Mouse (Mus musculus) left cerebral cortex, postnatal 36 days (tissue): ENCODE measurements around the gene Nbas. TPM values are rescaled to one million over a fixed set of nuclear protein-coding genes. Genes with fewer than 3 reads are reported as not detected.

Experiments used
- DNase-seq, 2 experiments: peaks; one replicate each; pipeline ENCODE4 v3.0.0; 2021 to 2022; ENCODE audit warnings: low spot score in 2 of 2, mixed read lengths in 1 of 2
- intact Hi-C: fragments of 180-260 bp; cut with DNase I; formaldehyde crosslinking; loops from one replicate; pipeline ENCODE4 v1.15.1; 2025
- total RNA-seq, 2 experiments: library from RNA; stranded (reverse); gene quantifications; 2 replicates each; pipeline ENCODE4 v1.2.3; 2021

The Nbas gene
- total RNA-seq, 2 experiments from 2014 or later = 31.3 to 33.6 TPM

- intact Hi-C loops = no loop called here
- DNase-seq = peak; percentile 77 to 83
These were observed 329.6 kb downstream of the Nbas start for GRCm38 (mm10) chr12:13598545-13598944.

DNA sequence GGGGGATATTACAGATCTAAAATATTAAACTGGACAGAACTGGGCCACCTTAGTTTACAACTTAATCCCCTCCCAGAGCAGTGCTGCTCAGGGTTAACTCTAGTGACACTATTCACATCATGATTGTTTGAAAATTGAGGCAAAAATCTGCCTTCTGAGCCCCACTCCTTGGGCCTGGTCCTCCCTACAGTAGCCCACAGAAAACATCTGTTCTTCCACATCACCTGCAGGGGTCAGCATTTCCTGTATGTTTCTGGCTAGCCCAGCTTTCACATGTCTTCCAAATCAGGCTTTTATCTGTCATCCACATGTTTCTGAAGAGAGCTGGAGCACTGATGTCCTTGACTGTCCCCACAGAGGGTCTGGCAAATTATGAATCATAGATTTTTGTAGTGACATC, 333.5 kb downstream of the Nbas start:
- intact Hi-C loops = loop anchor here (5.0 kb wide), 1 partner anchor 550 kb away; the partner anchor contains the start of gene Fam84a
- no peak for DNase-seq

DNA sequence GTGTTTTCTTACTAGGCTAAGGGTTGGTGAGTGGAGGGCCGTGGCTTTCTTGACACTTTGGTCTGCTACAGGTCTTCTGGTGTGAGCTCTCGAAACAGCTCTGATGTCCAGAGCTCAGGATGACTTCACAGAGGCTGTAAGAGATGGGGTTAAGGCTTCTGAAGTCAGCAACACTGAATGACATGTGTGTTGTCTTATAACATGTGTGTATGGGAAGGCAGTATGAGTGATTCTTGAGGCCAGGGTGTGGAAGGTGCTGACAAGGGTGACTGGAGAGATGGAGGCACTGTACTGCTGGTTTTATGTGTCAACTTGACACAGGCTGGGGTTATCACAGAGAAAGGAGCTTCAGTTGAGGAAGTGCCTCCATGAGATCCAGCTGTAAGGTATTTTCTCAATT, 338.1 kb downstream of the Nbas start:
- no peak for DNase-seq
- intact Hi-C loops = no loop called here

DNA sequence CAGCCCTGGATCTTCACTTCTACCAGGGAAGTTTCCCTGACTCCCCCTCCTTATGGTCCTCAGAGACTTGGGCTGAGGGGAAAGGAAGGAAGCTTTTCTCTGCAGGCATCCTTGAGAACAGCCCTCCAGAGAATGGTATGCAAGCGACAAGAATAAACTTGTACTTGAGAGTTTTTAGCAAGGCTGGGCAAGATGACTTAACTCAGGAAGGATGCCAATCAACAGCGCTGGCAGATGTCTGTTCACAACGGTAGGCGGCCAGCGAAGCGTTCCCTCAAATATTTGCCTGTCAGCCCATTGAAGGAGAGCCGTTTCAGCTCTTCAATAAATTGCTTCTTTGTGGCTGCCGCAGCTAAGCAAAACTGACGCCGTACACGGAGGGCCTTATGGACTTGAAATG, 340.1 kb downstream of the Nbas start:
- intact Hi-C loops = no loop called here
- no peak for DNase-seq

GRCm38 (mm10) chr12:13613041-13613440, 344.1 kb downstream of the Nbas start:
- intact Hi-C loops = no loop called here
- DNase-seq = no peak

DNA sequence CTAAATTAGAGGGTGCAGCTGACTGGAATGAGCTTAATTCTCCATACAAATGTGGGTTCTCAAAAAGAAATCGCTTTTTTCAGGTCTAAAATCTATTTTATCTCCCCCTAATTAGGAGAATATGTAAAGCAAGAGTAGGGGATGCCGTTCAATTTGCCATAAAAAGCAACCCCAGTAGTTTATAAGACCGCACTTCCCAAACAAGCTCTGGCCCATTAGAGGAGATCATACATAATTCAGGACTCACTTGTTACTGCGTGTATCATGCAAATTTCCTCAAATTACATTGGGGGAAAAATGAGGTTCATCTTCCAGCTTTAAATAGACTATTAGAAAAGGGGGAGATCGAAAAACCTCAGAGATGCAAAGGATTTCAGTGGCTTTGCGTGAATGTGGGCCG, 346.7 kb downstream of the Nbas start:
- intact Hi-C loops = no loop called here

GRCm38 (mm10) chr12:13622150-13622822, 353.4 kb downstream of the Nbas start:
- intact Hi-C loops = no loop called here
- no peak for DNase-seq

More for the DNA sequence above, 346.7 kb downstream of the Nbas start:
- no peak for DNase-seq

DNA sequence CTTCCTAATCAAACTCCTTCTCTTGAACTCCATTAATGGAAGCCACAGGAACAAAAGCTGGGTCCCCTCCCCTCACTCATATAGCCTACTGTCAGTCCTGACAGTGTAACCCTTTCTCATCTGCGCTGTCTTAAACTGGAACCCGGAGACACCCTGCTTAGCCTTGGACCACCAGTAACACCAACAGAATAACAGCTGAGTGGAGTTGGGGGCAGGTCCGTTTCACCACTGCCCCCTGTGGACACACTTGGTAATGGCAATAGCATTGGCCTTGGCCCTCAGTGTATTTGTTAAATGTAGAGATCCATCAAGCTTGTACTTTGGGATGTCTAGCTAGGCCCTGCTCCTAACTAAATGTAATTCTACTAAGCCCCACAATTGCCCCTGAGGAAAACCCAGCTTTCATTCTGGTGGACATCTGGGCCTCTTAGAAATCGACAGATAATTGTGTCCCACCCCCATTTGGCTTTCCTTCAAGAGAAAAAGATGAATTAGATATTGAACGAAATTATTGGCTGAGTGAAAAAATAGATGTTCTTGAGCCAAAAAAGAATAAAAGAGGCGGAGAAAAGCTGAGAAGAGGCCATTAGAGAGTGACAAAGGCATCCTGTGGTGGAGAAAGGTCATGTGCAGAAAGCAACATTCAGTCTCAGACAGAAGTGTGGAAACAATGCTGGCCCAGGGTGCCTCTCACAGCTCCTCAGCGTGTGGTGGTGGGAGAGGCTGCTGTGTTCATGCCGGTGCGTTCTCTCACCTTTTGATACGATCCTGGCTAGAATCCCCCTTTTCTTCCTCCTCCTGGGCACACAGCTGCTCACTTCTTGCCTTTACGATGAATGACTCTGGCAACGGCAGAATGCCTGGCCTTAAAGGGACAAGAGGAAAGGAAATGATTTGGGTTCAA, 358.1 kb downstream of the Nbas start:
- no peak for DNase-seq
- intact Hi-C loops = no loop called here

Other genes starting within 250 kb of the Nbas start
- gene Ddx1, start 19.9 kb upstream of the Nbas start, total RNA-seq = 100 to 1,000 TPM; 112 to 127 TPM